Mouse (Mus musculus): Measurements from ENCODE around the gene Ccdc92.

Ccdc92 gene

DNA sequence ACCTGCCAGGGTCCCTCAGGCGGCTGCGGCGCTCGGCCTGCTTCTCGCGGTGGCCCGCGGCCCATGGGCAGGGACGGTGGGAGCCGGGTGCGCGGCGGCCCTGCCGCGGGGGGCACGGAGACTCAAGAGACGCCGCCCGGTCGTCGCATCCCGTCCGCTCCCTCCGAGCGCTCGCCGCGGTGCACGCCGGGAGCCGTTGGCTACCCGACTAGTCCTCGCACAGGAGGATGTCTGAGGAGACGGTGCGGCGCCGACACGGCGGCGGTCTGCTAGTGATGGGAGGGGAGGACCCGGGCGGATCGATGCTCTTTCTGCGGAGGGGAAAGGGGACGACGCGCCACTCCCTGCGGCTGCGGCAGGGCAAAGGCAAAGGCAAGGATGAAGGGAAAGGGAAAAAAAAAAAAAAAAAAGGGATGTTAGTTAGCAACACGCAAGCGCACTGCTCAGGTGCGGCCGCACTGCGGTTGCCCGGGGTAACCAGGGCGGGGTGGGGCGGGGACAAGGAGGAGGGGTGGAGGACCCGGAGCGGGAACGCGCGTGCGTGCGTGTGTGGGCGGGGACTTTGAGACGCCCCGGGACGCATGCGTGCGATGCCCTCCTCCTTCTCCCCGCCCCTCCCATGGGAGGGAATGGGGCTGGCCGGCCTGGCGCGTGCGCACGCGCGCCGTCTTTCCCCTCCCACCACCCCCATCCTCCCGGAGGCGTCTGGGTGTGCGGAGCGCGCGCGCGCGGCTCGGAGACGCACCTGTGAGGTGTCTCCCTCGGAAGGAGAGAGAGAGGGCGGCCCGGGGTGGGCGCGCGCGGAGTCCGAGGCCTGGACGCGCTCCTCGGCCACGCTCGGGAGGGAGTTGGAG, at the start of gene Ccdc92, which contains the start of gene Zfp664:
Ccdc92 (minus strand) TSS at position 412 of the 854 bp plus-strand sequence.
Zfp664 (plus strand) TSS at position 679 of the 854 bp plus-strand sequence.
- DNase-seq (ENCODE audit: extremely low read depth, insufficient read length, low spot score): peak; percentile 99

DNA sequence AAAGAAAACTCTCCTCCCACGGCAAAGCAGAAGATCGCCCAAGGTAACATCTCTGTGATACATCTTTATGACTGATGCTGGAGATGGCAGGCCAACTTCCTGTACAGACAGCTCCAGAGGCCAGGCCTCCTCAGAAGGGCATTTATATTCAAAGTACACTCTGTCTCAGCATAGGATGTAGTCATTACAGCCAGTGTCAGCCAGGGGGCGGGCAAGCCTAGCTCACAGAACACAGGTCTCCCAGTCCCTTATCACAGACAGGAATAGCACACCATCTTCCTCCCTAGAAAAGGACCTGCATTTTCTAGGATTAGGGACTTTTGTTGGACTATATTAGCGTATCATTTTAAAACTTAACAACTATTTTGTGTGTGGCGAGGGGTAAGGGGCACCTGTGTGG, 46.6 kb upstream of the Ccdc92 start:
- no peak for DNase-seq (ENCODE audit: extremely low read depth, insufficient read length, low spot score)

DNA sequence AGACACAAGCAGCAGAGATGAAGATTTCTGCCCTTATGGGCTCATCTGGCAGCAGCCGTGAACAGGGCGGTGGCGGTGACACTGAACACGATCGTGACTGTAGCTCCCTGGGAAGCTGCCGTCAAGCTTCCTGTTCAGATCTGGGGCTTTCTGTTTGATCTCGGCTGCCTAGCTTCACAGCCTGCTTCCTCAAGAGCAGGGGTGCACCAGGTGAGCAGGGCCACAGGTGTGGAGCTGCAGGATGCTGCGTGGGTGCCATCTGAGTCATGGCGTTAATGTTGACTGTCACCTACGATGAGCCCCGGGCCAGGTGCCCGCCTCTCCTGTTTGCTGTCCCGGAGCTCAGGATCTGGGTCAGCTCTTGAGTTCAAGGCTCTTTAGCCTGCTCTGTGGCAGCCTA, 44.7 kb upstream of the Ccdc92 start:
- no peak for DNase-seq (ENCODE audit: extremely low read depth, insufficient read length, low spot score)

DNA sequence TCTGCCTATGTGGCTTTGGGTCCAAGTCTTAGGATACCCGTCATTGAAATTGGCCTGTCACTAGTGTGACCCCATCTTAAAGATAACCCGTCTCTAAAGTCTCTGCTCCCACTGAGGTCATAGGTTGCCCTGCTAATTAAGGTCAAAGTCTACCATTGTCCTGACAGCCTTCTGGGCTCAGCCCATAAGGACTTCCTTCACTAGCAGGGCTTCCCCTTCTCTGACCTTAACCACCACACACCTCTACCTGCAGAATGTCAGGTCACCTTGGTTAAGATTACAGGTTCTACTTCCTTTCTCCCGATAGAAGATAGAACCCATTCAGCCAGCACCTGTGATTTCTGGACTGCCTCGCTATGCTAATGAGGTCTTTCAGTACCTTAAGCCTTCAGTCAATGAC, 41.6 kb upstream of the Ccdc92 start:
- no peak for DNase-seq (ENCODE audit: extremely low read depth, insufficient read length, low spot score)

DNA sequence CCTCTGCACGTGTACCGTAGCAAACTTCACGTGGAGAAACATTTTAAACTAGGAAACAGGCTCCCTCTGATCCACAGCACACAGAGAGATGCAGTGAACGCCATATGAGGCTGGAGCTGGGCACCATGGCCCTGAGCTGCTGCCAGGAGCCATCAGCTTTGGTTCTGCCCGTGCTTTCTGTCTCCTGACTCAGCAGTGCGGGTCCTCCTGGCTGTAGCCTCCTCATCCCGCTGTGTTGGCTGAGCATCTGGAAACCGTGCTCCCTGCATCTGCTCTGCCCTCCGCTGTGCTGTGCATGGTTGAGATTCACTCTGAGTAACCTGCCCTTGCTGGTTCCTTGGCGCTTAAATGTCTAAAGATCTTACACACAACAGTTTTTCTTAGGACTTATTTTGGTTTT, 40.0 kb upstream of the Ccdc92 start:
- no peak for DNase-seq (ENCODE audit: extremely low read depth, insufficient read length, low spot score)

DNA sequence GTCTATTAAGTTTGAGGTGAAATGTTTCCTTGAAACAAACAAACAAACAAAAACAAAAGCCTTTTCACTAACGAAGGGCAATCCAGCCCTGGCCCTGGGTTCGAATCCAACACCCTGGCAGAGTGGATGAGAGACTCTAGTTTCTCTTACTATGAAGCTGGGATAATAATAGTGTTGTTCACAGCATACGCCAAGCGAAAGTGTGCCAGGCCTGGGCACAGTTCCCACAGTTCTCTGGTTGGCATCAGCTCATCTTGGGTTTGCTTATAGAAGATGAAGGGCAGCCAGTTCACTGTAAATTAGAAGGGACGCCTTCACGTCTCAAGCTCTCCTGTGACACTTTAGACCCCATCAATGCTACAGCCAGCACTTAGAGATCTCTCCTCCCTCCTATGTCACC, 39.5 kb upstream of the Ccdc92 start:
- no peak for DNase-seq (ENCODE audit: extremely low read depth, insufficient read length, low spot score)

DNA sequence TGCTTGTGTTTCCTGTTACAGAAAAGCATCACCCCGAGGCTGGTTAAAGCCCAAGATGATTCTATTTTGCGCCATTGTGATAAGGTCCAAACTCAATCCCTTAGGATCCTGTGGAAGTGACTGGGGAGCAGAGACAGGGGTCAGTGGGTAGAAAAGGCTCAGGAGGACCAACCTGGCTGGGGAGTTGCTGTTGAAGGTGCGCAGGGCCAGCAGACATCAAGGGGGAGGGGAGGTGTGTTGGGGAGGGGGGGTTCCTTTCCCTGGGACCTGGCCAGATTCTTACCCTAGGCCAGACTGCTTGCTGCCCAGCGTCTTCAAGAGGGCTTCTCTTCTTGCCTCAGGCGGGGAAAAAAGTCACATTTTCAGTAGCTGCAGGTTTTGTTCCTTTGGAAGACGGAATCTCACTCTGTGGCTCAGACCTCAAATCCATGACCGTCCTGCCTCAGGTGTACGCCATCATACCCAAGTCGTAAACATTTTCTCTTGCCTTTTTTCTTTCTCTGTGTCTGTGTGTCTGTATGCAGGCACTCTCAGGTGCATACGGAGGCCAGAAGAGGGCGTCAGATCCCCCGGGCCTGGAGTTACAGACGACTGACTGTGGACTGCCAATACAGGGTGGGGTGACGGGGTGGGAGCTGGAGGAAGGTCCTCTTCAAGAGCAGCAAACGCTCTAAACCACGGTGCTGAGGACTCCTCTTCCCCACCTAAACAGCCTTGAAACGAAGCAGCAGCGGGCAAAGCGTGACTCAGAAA, 38.7 kb upstream of the Ccdc92 start:
- DNase-seq (ENCODE audit: extremely low read depth, insufficient read length, low spot score): no peak

DNA sequence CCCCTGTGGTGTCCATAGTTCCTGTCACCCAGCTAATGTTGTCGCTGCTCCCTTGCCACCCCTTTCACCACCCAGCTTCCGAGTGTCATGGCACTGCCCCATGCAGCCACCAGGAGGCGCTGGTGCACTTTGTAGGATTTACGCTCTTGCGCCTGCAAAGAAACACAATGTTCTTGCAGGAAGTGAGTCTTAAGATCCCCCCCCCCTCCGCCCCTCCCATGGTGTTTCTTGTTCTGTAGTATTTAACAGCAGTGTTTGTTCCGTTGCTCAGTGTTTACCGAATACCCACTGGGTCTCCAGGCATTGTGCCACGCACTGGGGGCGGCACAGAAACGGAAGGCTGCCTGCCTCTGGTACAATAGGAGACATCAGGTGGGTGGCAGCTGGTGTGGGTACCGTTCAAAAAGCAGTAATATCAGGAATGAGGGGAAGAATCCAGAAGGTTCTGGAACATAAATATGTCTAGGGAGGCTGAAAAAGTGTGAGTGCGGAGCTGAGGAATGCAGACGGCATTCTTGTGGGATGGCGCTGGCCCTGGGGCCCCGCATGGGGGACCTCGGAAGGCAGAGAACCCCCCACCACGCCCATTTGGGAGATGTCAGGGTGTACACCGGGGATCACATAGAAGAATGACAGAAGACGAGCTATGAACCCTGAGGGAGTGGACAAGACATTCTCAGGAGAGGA, 37.9 kb upstream of the Ccdc92 start:
- DNase-seq (ENCODE audit: extremely low read depth, insufficient read length, low spot score): peak; percentile 73

DNA sequence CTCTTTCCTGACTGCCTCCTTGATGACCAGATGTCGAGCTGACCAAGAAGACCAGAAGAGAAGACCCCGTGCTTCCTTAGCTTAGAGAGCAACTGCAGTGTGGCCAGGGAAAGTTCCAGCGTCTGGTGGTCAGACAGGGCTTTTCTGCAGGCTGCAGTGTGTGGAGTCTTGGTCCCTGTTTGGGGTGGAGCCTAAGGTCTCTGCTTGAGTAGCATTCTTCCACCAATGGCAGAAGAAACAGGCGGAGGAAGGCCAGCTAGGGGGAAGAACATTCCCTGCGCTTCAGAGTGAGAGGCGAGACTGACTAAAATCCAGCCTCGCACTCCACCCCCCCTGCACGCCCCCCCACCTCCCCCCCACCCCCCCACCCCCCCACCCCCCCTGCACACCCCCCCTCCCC, 33.9 kb upstream of the Ccdc92 start:
- no peak for DNase-seq (ENCODE audit: extremely low read depth, insufficient read length, low spot score)

DNA sequence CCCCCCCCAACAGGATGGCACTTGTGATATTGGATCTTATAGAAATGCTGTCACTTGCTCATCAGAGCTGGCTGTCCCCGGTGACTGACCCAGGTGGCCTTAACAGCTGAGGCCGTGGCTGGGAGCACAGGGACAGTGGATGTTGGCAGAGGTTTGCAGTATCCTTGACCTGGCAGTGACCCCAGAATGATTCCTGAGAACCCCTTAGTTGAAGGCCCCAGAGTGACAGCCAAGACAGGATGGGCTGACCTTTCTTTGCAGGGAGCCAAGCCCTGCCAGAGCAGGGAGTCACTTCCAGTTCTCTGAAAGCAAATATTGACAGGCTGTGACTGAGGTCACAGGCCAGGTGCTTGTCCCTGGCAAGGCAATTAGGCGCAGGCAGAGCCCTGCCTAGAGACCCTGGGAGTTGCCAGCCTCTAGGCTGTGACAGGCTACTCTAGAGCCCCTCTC, 29.7 kb upstream of the Ccdc92 start:
- DNase-seq (ENCODE audit: extremely low read depth, insufficient read length, low spot score): no peak

DNA sequence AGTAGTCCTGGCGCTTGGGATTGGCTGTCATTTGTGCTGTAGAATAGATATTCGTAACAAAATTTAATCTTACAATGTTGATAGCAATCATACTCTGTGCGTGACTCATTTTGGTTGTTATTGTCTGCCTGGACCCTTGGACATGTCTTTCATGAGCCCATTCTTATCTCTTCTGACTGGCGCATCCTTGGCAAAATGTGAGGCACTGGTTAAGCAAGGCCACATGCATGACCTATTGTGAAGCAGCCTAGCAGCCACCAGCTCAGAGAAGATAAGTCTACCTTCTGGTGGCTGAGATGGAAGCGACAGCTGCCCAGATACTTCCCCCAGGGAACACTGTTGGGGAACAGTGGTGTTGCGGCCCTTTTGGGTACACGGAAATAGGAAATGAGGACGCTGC, 26.4 kb upstream of the Ccdc92 start:
- no peak for DNase-seq (ENCODE audit: extremely low read depth, insufficient read length, low spot score)

DNA sequence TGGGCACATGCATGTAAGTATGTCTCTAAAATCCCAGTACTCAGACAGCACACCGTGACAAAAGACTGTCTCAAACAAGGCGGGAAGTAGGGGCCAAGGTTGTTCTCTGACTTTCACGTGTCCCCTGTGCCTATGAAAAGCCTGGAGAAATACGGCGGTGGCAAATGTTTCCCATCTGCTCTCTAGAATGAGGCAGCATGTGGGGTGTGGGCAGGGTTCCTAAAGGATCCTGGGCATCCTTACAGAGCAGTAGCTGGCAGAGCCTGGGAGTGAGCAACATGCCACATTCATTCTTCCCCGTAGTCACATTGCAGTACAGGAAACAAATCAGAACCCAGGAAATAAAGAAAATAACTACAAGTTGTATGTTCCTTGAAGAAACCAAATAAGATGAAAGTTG, 21.7 kb upstream of the Ccdc92 start:
- no peak for DNase-seq (ENCODE audit: extremely low read depth, insufficient read length, low spot score)

DNA sequence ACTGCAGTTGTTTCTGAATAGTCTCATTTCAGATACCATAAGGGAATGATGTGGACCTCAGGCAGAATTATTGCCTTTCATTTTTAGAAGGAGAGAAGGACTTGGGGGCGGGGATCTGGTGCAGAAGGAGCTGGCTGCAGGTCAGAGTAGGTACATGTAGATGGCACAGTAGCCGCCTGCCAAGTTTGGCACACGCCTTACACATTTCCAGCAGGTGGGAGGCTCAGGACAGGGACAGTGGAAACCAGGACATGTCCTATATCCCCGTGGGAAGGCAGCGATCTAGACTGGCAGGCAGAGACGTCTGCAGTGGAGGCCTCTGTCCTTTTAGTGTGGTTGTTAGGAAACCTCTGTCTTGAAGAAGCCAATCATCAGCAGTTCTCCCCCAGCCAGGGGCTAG, 17.6 kb upstream of the Ccdc92 start:
- no peak for DNase-seq (ENCODE audit: extremely low read depth, insufficient read length, low spot score)

DNA sequence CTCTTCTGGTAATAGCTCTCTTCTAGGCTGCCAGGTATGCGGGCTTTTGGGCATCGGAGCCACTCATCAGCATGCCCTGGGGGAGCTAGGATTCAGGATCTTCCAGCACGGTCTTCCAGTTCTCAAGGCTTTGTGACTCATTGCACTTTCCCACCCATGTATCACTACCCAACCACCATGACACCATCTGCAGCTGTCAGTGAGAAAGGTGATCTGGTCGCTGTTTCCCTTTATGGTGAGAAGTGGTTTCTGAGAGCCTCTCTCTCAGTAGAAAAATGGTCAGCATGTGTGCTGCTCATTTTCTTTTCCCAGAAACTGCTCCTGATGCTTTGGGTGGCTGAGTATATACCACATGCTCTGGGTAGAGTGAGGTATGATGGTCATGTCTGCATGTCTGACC, 17.0 kb upstream of the Ccdc92 start:
- DNase-seq (ENCODE audit: extremely low read depth, insufficient read length, low spot score): no peak

DNA sequence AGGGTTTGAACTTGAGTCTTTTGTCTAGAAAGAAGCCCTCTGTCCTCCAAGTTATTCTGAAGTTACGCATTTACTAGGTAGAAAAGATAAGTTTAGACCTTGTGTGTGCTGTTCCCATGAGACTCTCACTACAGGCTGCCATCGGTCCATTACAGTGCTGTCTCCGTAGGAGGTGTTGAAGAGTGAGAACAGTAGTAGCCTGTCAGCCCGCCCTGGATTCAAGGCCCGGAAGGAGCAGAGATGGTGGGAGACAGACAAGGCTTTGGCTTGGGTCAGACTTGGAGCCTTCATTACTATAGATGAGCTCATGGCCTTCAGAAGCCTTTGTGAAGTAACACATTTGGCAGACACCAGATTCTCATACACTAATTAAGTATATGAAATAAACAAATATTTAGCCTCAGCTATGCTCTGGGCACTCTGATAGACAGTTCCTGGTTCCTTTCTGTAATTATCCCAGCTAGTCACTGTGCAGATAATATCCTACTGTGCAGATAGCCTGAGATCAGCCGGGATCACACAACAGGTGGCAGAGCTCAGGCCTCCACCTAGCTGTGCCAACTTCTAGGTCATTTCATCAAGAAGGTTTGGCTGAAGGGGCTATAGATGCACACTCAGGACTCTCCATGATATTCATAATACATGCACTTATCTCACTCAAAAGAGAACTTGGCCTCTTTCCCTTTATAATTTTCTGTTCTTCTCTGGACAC, 11.8 kb upstream of the Ccdc92 start:
- DNase-seq (ENCODE audit: extremely low read depth, insufficient read length, low spot score): no peak

DNA sequence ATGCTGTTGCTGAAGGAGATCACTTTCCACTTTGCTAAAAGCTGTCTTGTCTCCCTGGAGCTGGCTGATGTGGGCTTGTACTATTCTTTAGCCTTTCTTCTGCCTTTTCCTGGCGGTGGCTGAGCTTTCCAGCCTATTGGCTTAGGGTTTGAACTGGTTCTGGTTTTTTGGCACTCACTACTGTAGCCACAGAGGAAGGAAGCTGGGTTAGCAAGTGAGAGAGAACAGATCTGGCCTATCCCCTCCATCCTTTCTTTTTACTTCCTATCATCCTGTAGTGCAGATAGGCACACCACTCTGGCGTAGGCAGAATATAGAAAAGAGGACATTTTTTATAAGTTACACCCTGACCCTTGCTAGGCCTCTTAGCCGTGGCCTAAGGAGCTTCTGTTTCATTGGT, 10.9 kb upstream of the Ccdc92 start:
- DNase-seq (ENCODE audit: extremely low read depth, insufficient read length, low spot score): no peak

DNA sequence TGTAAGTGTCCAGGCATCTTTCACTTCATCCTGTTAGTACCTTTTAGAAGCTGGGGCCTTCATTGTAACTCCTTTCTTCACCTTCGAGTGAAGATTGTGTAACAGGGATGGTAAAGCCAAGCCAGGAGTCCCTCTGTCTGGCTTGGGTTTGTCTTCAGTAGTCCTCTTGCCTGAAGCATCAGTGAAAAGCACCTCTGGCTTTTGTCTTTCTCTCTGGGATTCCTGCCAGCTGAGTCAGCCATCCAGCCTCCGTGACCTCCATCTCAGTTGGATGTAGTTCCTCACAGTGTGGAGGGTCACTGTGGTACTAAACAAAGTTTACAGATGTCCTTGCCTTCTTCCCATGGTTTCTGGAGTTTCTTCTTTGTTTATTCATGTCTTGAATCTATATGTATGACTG, 9.8 kb upstream of the Ccdc92 start:
- peak; percentile 29 for DNase-seq (ENCODE audit: extremely low read depth, insufficient read length, low spot score)

DNA sequence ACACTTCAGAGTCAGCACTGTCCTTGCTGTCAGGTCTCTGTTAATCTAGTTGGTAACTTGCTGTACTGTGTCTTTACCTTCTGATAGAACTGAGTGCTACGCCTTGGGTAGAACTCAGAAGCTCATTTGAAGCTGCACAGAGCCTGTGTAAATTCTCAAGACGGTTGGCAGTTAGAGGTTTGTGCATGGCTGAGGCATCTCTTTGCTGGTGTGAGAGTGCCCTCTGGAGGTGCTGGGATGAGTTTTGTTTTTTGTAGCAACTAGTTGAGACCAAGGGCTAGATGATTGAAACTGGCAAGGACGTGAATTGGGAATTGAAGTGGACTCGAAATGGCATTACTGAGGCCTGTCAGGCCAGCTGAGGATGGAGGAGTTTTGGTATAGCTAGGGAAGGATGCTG, 6.8 kb upstream of the Ccdc92 start:
- peak; percentile 32 for DNase-seq (ENCODE audit: extremely low read depth, insufficient read length, low spot score)

DNA sequence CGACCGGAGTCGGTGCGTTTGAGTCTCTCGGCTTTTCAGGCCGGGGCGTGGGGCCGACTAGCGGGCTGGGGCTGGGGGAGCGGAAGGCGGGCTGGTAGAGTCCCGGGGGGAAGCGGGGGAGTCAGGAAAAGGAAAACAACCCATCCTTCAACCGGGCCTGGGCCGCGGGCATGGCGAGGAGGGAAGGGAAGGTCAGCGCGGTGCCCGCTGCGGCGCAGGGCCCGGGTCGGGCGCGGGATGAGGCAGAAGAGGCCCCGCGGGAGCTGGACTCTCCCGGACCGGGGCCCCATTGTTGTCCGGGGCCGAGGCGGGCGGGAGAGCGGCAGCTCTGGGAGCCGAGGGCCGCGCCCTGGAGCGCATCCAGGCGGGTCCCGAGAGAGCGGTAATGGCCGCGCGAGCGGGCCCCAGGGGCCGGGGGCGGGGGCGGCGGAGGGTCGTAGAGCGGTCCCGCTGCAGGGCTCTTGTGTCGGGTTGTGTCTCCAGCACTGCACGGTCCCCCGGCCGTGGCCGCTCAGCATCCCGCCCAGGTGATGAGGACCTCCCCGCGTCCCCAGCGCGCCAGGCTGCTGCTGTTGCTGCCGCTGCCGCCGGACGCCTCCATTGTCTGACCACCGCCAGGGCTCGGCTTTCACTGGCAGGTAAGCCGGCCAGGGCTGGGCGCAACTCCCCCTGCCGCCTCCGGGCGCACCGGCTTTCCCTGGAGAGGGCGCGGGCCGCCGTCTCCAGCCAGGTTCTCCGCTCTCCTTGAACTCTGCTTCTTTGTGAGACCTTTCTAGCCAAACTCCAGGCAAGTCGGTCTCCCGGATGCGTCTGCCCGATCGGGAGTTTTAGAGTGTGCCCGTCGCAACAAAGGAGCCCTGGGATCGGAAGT, 882 bp upstream of the Ccdc92 start:
- peak; percentile 63 for DNase-seq (ENCODE audit: extremely low read depth, insufficient read length, low spot score)

DNA sequence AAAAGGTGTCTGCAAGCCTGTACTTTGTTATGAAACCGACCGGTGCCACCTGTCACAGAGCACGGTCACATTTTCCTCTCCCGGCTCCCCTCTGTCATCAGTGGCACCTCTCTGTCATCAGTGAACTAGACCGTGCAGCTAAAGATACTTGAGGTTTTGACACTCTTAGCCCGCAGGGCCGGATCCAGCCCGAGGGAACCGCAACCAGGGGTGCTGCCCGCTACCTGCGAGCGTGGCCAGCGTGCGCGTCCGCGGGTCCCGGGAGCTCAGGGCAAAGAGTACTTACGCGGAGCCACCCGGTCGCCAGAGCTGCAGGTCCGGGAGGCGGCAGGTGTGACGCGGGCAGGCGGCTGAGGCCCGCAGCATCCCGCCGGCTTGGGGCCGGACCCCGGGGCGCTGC, 761 bp downstream of the Ccdc92 start:
- DNase-seq (ENCODE audit: extremely low read depth, insufficient read length, low spot score): peak; percentile 57
